Mouse (Mus musculus): ENCODE results near the gene Slc7a14.

Gene Slc7a14

DNA sequence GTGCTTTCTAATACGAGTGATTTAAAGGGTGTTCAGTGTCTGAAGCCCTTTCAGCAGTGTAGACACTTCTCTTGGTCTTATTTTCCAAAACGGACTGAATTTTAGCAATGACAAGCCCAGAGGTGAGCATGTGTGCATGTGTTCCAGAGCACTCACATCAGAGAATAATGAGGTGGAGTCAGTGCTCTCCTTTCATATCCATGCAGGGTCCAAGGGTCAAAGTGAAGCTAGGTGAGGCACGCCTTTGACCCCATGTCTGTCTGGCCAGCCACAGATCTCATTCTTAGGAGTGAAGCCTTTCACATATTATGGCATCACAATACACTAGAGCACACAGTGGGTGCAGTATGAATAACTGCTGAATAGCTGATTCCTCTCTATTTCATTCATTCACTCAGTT is 105.0 kb downstream of the Slc7a14 start:
- no peak for DNase-seq

DNA sequence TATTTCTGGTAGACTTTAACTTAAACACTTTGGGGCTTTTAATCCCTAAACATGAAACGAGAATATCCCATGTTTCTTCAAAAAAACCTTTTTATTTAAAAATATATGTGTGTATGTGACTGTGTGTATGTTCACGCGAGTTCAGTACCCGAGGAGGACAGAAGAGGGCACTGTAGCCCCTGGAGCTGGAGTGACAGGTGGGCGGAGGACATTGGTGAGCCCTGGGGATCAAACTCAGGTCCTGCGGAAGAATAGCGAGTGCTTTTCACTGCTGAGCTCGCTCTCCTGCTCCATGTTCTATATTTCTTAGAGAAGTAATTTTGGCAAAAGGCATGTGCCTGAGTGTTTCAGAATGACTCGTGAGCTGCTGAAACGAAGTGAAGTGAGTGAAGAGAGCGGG is 106.2 kb downstream of the Slc7a14 start:
- no peak for DNase-seq

DNA sequence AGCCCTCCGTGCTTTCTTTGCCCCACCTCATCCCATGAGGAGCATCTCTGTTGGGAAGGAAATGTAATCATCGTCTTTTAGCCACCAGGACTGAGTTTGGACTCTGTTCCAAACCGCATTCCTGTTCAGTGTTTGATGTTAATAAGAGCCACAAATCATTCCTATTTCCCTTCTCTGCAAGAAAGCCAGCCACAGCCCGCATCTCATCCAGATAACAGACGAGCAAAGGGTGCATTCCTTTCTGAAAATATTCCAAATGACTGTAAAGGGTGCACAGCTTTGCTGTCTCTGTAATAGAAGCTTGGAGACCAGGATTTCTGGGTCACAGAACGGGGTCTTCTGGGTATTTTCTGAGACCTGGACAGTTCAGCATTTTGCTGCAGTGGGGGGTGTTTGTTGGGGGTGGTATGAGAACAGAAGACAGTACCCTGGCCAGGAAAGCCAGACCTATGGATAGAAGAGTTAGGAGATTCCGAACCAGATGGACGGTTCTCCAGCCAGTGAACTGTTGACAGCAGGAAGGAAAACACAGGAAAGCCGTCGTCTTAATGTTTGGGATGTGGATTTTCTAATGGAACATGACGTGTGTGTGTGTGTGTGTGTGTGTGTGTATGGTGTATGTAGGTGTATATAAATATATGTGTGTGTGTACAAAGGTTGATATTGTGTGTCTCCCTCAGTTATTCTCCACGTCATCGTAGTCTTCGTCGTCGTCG is 110.9 kb downstream of the Slc7a14 start:
- no peak for DNase-seq

DNA sequence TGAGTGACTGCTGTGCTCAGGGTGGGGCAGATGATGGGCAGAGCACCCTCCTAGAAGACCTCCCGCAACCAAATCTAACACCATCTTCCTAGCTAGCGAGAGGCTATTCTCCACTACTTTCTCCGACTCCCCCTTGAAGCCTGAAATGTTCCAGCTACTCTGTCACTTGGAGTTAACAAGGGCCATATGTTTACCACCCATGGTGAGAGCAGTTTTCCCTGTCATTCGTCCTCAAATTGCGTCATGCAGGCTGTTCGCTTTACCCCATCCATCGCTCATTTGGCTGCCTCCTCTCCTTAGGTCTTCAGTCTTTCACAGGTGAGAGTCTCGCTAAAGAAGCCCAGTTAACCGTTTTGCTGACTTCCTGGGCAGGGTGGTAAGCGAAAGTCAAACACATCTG is 118.8 kb downstream of the Slc7a14 start:
- no peak for DNase-seq

DNA sequence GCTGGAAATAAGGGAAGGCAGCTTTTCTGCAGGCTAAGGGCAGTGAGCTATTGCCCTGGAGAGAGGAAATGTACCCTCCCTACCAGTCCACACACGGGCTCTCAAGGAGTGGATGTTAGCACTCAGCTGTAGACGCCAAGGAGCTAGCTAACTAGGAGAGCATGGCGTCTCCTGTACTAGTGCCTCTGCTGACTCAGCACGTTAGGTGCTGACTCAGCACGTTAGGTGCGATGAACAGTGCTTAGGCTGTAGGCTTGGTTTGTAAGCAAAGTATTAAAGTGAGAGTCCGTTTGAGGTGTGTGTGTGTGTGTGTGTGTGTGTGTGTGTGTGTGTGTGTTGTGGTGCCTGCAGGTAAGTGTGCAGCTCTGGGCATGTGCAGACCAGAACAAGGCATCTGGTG is 119.8 kb downstream of the Slc7a14 start:
- no peak for DNase-seq

DNA sequence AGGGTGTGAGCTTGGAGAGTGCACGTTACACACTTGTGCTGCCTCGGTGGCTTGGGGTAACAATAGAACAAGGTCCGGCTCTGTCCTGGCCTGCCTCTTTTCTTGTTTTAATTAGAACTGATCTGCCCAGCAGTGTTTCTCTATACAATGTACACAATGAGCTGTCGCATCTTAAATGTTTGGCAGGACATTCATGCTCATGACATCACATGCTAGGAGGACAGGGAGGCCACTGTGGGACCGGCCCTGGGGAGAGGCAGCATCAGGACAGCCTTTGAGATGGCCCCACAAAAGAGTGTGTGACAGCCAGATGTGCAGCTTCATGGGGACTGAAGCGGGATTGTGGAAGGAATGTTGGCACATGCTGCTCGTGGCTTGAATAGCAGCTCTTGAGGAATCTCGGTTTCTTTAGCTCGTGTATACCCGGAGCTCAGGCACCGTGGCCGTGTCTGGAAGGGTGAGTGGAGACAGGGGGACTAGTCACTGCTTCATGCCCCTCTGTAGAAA is 143.8 kb downstream of the Slc7a14 start:
- no peak for DNase-seq

DNA sequence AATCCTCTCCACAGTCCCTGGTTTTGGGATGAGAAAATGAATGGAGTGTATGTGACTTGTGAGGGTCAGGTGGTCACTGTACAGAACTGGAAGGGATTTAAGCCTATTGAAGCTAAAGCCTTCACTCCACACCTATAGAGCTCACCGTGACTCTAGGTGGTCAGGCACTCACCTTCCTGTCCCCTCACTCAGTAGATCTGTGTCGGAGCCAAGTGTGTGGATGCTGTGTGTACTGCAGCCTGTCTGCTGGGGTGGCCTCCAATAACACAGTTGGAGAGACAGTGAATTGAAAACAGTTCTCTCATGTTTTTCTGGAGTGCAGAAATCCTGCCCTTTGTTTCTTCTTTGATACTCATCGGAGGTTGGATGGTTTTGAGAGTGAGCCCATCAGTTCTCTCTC is 144.4 kb downstream of the Slc7a14 start:
- DNase-seq: no peak

DNA sequence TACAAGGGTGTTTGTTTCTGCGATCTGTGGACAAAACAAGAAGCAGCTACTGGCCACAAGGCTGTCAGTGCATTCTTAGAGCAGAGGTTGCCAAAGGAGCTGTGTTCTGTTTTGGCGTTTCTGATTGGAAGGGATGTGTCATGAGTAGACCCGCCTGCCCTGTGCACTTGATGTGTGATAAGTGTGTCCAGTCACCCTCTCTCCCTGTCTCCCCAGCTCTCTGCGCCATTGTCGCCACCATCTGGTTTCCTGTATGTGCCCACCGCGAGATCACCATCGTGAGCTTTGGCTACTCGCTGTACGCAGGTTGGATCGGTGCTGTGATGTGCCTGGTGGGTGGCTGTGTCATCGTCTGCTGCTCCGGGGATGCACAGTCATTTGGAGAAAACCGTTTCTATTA is 147.3 kb downstream of the Slc7a14 start:
- no peak for DNase-seq

DNA sequence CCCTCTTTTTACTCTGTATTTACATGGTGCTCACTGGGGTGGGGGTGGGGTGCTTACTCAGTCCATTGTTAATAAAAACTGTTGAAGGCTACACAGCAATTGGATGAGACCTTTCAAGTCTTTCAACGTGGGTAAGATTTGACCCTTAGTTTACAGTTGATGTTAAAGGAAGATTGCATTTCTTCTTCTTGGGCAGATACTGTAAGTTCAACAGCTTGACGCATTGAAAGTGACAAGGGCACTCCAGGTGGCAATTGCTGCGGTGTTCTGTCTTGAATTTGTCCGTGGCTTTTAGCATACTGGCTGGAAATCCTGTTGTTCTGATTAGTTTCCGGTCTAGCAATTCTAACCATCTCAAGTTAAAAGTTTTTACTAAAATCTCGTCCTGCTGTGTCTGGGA is 148.8 kb downstream of the Slc7a14 start:
- DNase-seq: no peak

DNA sequence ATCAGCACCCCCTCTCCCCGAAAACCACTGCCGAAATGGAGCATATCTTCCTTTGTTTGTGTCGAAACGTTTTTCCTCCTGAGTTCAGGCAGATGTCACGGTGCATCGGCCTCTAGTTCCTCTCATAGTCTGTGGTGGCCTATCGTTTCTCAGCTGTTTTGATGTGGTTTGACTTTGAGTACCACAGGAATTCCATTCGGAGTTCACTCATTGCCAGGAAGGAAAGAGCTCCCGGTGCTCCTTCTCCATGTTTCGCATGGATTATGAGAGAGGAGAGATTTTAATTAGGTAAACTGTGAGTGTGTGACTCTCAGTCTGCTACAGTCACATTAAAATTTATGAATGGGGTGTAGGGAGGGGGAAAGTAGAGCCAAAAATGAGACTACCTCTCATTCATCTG is 150.1 kb downstream of the Slc7a14 start:
- DNase-seq: no peak

DNA sequence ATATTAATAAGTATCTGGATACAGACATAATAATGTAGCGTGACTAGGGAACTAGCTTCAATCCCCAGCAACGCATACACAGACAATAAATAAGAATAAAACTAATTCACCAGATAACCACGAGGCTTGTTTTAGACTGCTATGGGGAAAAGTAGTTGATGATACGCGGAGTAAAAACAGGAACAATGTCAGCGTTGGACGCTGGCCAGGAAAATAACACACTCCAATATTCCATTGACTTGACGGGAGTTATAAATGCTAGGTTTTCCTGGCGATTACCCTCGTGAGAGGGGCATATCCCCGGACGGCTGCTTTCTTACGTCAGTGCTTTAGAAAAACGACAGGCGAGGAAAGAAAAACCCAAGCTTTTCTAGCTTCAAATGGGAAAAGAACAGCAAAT is 152.4 kb downstream of the Slc7a14 start:
- no peak for DNase-seq

DNA sequence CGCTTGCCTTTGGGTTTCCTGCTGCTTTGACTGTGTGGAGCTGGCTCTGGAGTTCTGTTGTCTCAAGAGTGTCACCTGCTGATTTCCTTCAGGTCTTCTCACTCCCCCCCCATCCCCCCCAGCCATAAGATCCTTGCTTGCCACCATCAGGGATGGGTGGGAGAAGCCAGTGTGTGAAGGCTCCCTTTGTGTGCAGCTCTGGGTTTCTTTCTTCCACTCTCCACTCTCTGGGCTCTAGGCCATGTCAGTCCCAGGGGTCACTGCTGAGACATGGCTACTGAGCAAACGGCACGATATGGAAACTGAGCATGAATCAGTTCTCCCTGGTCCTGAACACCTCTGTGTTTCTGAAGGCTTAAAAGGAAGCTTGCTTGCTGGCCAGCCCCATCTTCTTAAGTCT is 154.1 kb downstream of the Slc7a14 start:
- DNase-seq: no peak

Measured in lung, adult 18-20 months (tissue).